Mouse (Mus musculus) olfactory bulb, adult 2 months (tissue): Measurements from ENCODE around the gene Pde10a.

Experiments
- CTCF ChIP-seq: fragments of 200-500 bp; IDR thresholded peaks from 2 replicates; pipeline ENCODE4 v1.5.1; 2012; ENCODE audit warnings: low read depth, mild to moderate bottlenecking, low read length, moderate library complexity; ENCODE audit not compliant: insufficient read depth
- POLR2A ChIP-seq: fragments of 200-500 bp; IDR thresholded peaks from 2 replicates; pipeline ENCODE4 v1.6.1; 2012; ENCODE audit warnings: mild to moderate bottlenecking, low read depth, low read length, moderate library complexity; ENCODE audit not compliant: insufficient read depth

- TF ChIP-seq CTCF = no peak
- TF ChIP-seq POLR2A = no peak
Measured at GRCm38 (mm10) chr17:8736259-8736658, 211.1 kb downstream of the Pde10a start.
